Mouse (Mus musculus) thymus, adult 2 months (tissue): ENCODE results near the gene Hs3st4. TPM values are rescaled to one million over a fixed set of nuclear protein-coding genes. Genes with fewer than 3 reads are reported as not detected.

ENCODE experiments used
- DNase-seq: peaks from one replicate; pipeline ENCODE4 v3.0.0; 2021
- H3K27ac ChIP-seq: fragments of 200-500 bp; 2 replicates; pipeline ENCODE4 v1.5.1; 2012; ENCODE audit warnings: low read length, control low read depth; ENCODE audit not compliant: control insufficient read depth, insufficient read depth
- H3K27me3 ChIP-seq: fragments of 200-500 bp; 2 replicates; pipeline ENCODE4 v1.6.1; 2012; ENCODE audit warnings: mild to moderate bottlenecking, low read length, moderate library complexity, mixed read lengths; ENCODE audit not compliant: control insufficient read depth, insufficient read depth
- H3K36me3 ChIP-seq: fragments of 200-500 bp; 2 replicates; pipeline ENCODE4 v1.6.1; 2012; ENCODE audit warnings: mild to moderate bottlenecking, low read length, moderate library complexity; ENCODE audit not compliant: control insufficient read depth, insufficient read depth
- H3K4me1 ChIP-seq: fragments of 200-500 bp; replicated peaks from 2 replicates; pipeline ENCODE4 v1.6.1; 2012; ENCODE audit warnings: low read length; ENCODE audit not compliant: control insufficient read depth, insufficient read depth
- H3K4me3 ChIP-seq: fragments of 200-500 bp; 2 replicates; pipeline ENCODE4 v1.5.1; 2012; ENCODE audit warnings: mild to moderate bottlenecking, low read length, control low read depth, moderate library complexity; ENCODE audit not compliant: control insufficient read depth, insufficient read depth
- CTCF ChIP-seq: fragments of 200-500 bp; IDR thresholded peaks from 2 replicates; pipeline ENCODE4 v1.5.1; 2012; ENCODE audit warnings: mild to moderate bottlenecking, control low read depth, low read length, moderate library complexity, borderline replicate concordance; ENCODE audit not compliant: control insufficient read depth, poor library complexity, insufficient read depth; ENCODE audit errors: extremely low read depth
- POLR2A ChIP-seq: fragments of 200-500 bp; IDR thresholded peaks from 2 replicates; pipeline ENCODE4 v1.6.1; 2012; ENCODE audit warnings: mild to moderate bottlenecking, low read length, control low read depth, moderate library complexity; ENCODE audit not compliant: control insufficient read depth, poor library complexity, insufficient read depth; ENCODE audit errors: extremely low read depth
- WGBS: fragments of 180-500 bp; shearing (Covaris S2); methylation state at CpG from one replicate; pipeline ENCODE4 v1.1.7; 2018; 5-methylcytosine and 5-hydroxymethylcytosine counted together
- polyA plus RNA-seq: library from polyadenylated mRNA; depleted of rRNA; stranded (reverse); fragments of >200 nt; gene quantifications from 2 replicates; pipeline ENCODE4 v1.2.3, GENCODE M21; 2012

Hs3st4 gene
- polyA plus RNA-seq, 1 experiment = 0.03 TPM

DNA sequence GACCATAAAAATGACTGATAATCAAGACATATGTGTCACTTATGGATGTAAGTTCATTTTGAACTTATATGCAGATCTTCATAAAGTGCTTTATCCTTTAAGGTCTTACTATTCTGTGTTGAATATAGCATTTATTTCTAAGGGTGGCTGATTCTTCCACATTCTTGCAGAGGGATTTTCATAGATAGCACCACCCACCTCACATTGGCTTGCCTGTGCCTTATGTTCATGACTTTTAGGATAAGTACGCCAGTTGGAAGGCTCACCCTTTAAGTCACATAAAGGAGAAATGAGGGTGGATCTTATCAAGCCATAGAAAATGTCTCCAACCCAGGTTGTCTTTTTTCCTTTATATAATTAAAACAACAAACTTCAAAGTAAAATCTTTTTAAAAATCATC is 180.6 kb downstream of the Hs3st4 start:
- TF ChIP-seq CTCF (no peak), POLR2A (no peak)
- no peaks in the 10 kb centered on the region for H3K27me3 ChIP-seq
- no peaks in the 10 kb centered on the region for H3K4me1 ChIP-seq
- H3K36me3 ChIP-seq = no peaks in the 10 kb centered on the region
- no peak for DNase-seq
- WGBS = 100% methylated on average over 1 of the region's 1 CpGs
- H3K4me3 ChIP-seq = no peak overlapping the region
- H3K27ac ChIP-seq = no peak overlapping the region

DNA sequence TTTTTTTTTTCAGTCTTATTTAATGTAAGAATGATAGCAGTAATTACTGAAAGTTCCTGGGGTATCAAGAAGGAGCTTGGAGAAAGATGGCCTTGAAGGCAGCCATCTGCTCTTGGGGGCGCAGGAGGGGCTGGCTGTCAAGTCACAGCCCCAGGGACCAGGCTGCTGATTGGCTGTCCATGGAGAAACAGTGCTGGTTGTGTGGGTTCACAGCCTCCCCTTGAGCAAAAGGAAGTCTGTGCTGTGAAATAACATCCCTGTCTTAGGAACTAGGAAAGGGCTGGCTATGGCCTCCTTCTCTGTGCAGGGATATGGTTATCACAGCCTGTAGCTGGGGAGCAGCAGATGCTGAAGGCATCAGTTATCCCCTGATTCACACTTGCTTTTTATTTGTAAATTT is 183.6 kb downstream of the Hs3st4 start:
- no peak for DNase-seq
- 70% methylated on average over 1 of the region's 1 CpGs for WGBS
- Histone ChIP-seq H3K27ac (no peak overlapping the region), H3K4me3 (no peak overlapping the region), H3K27me3 (no peaks in the 10 kb centered on the region), H3K36me3 (no peaks in the 10 kb centered on the region), H3K4me1 (no peaks in the 10 kb centered on the region)
- TF ChIP-seq POLR2A (no peak), CTCF (no peak)

DNA sequence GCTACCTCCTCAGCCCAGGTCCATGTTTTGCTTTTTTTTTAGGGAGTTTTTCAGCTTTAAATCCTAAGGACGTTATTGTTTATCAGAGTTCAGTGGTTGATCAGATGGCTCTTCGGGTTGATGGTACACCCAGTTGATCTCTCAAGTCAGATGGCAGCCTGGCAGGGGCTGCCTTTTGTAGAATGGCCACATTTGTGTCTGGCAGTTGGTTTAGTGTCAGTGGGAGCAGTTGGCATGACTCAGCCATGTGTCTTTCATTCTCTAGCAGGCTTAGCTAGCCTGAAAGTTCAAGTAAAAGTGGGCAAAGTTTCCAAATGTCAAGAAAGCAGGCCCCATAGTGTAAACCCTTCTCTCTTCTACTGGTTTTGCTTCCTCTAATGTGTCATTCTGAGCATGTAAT is 186.1 kb downstream of the Hs3st4 start:
- no peak for DNase-seq
- Histone ChIP-seq H3K4me3 (no peak overlapping the region), H3K36me3 (no peaks in the 10 kb centered on the region), H3K4me1 (no peaks in the 10 kb centered on the region), H3K27me3 (no peaks in the 10 kb centered on the region), H3K27ac (no peak overlapping the region)
- 88% methylated on average over 2 of the region's 2 CpGs for WGBS
- no peak for TF ChIP-seq POLR2A
- no peak for TF ChIP-seq CTCF

GRCm38 (mm10) chr7:124170001-124170400 is 187.3 kb downstream of the Hs3st4 start:
- Histone ChIP-seq H3K27me3 (no peaks in the 10 kb centered on the region), H3K27ac (no peak overlapping the region), H3K4me3 (no peak overlapping the region), H3K36me3 (no peaks in the 10 kb centered on the region), H3K4me1 (no peaks in the 10 kb centered on the region)
- no peak for TF ChIP-seq POLR2A
- TF ChIP-seq CTCF = no peak
- DNase-seq = no peak
- 88% methylated on average over 2 of the region's 2 CpGs for WGBS

GRCm38 (mm10) chr7:124171992-124172391 is 189.3 kb downstream of the Hs3st4 start:
- Histone ChIP-seq H3K27me3 (no peaks in the 10 kb centered on the region), H3K27ac (no peak overlapping the region), H3K4me1 (no peaks in the 10 kb centered on the region), H3K36me3 (no peaks in the 10 kb centered on the region), H3K4me3 (no peak overlapping the region)
- DNase-seq = no peak
- no peak for TF ChIP-seq CTCF

DNA sequence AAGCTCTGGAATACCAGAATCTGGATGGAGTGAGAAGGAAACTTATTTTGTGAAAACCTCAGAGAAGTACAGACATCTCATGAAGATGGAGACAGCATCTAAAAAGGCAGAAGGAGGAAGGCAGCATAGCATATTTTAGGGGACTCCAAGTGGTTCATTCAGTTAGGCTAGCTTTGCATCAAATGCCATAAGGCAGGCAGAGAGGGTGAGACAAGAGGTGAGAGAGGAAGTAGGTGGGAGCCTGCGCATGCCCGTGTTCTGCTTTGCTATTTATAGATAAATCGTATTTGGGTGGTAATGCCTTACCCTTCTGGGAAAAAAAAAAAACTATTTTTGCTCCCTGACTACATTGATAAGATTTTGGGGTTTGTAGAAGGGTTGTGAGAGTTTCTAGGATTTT is 198.3 kb downstream of the Hs3st4 start:
- WGBS = 41% methylated on average over 3 of the region's 3 CpGs
- Histone ChIP-seq H3K4me3 (no peak overlapping the region), H3K4me1 (no peaks in the 10 kb centered on the region), H3K27me3 (no peaks in the 10 kb centered on the region), H3K27ac (no peak overlapping the region), H3K36me3 (no peaks in the 10 kb centered on the region)
- TF ChIP-seq CTCF = no peak
- no peak for TF ChIP-seq POLR2A
- DNase-seq = no peak

GRCm38 (mm10) chr7:124184693-124185092 is 202.0 kb downstream of the Hs3st4 start:
- DNase-seq = no peak
- Histone ChIP-seq H3K36me3 (no peaks in the 10 kb centered on the region), H3K27ac (no peak overlapping the region), H3K4me3 (no peak overlapping the region), H3K4me1 (no peaks in the 10 kb centered on the region), H3K27me3 (no peaks in the 10 kb centered on the region)
- TF ChIP-seq POLR2A (no peak), CTCF (no peak)
- WGBS = 57% methylated on average over 1 of the region's 1 CpGs
